ENCODE assay signal across 14 mouse cellular contexts in the genomic region with DNA sequence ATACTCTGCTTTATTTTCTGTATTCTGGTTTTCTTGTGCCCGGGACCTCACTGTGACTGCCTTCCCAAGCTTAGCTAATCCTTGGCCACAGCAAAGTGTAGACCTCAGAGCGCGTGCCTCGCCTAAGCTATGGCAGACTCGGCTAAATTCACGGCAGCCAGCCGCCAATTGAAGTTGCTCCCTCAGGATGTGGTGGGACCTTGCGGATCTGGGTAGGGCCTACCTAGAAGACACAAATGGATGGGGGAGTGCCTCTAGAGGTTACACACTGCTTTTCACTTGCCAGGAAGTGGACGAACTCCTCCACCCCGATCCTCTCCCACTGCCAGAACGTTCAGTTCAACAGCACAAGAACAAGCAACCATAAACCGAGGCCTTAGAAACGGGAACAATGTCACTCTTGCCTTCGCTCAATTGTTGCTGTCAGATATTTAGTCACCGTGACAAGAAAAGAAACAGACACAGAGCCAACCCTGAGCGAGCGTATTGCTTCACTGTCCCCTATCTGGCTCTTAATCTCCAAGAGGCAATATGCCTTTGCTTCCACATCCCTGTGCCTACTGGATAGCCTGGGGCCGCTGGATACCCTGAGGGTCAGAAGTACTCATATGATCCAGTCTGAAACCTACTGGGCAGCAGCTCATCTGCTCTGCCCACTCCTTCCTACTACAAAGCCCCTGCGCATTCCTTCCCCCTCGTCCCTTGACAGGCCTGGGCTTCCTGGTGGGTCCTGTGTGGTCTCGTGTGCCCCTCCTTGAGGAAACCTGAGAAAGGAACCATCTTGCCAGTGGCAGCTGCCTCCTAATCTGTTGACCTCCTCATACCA.
DNase-seq lines count a peak whose midpoint lies in the region; ATAC-seq and TF ChIP-seq lines count a peak whose summit lies in the region.
"Had no signal": no experiment of that assay in that cellular context is flagged by ENCODE, and none has a peak within 500 bp of the region (broad histone marks: within the 10 kb centered on the region; RNA-seq: fewer than 3 reads in every experiment).

No protein-coding gene starts in this region.

- 72% methylated on average over 21 of the region's 21 CpGs for WGBS in embryonic facial prominence, embryonic 12.5 days
- WGBS in limb, embryonic 13.5 days, result 83% methylated on average over 21 of the region's 21 CpGs

- H3K27me3 ChIP-seq in testis, adult 2 months (ENCODE audit: control insufficient read depth, insufficient read depth, low read length), result no peaks in the 10 kb centered on the region; the same call in 1 of the 2 replicates
- no peaks in the 10 kb centered on the region for H3K27me3 ChIP-seq in embryonic facial prominence, embryonic 12.5 days
- H3K27me3 ChIP-seq in limb, embryonic 13.5 days, result no peaks in the 10 kb centered on the region

- no peak for DNase-seq in testis, postnatal 10 days (ENCODE audit: low spot score)
- DNase-seq in testis, postnatal 14 days (ENCODE audit: low spot score), result peak; percentile 33
- no peak for DNase-seq in right cerebral cortex, adult 18-20 months
- no peak for DNase-seq in cerebellum, adult 9-11 months
- DNase-seq: adrenal gland, adult 8-10 months; cerebellum, adult 11-12 months; lung, postnatal 14 days; retina, postnatal 1 day had no signal

- no peak overlapping the region for H3K9ac ChIP-seq in embryonic facial prominence, embryonic 12.5 days
- H3K9ac ChIP-seq in limb, embryonic 13.5 days, result peak overlapping the region; percentile 13; the same call in 1 of the 2 replicates

- no peak for TF ChIP-seq POLR2A in testis, adult 2 months (IDR thresholded peaks at IDR 0.05; ENCODE audit: control insufficient read depth, low read depth, low read length)

- no peaks in the 10 kb centered on the region for H3K36me3 ChIP-seq in testis, adult 2 months (ENCODE audit: control insufficient read depth, insufficient read depth, low read length)
- no peaks in the 10 kb centered on the region for H3K36me3 ChIP-seq in embryonic facial prominence, embryonic 12.5 days
- no peaks in the 10 kb centered on the region for H3K36me3 ChIP-seq in limb, embryonic 13.5 days

- no peak for TF ChIP-seq CTCF in testis, adult 2 months (IDR thresholded peaks at IDR 0.05; ENCODE audit: control insufficient read depth, insufficient read depth, insufficient replicate concordance, low read depth, low read length)

- no peaks in the 10 kb centered on the region for H3K9me3 ChIP-seq in embryonic facial prominence, embryonic 12.5 days
- H3K9me3 ChIP-seq in limb, embryonic 13.5 days, result no peaks in the 10 kb centered on the region

- H3K4me3 ChIP-seq in testis, adult 2 months (ENCODE audit: control insufficient read depth, low read depth, low read length), result peak overlapping the region; percentile 35
- no peak overlapping the region for H3K4me3 ChIP-seq in embryonic facial prominence, embryonic 12.5 days
- H3K4me3 ChIP-seq in limb, embryonic 13.5 days, result no peak overlapping the region
- H3K4me3 ChIP-seq: erythroblast, embryonic 14.5 days; layer of hippocampus, adult 2 months had no signal

- no peak overlapping the region for H3K27ac ChIP-seq in testis, adult 2 months (ENCODE audit: control insufficient read depth, insufficient read depth, low read depth, low read length)
- peak overlapping the region; percentile 58 for H3K27ac ChIP-seq in embryonic facial prominence, embryonic 12.5 days
- H3K27ac ChIP-seq in limb, embryonic 13.5 days, result no peak overlapping the region; the same call in 1 of the 2 replicates
- H3K27ac ChIP-seq: layer of hippocampus, adult 2 months had no signal

- no peak overlapping the region for H3K4me2 ChIP-seq in embryonic facial prominence, embryonic 12.5 days (replicated peaks)
- H3K4me2 ChIP-seq in limb, embryonic 13.5 days (replicated peaks), result no peak overlapping the region

- ATAC-seq in embryonic facial prominence, embryonic 12.5 days (ENCODE audit: insufficient number of reproducible peaks, insufficient read depth, low FRiP score, low TSS enrichment), result no peak
- 0 out of 2 replicates have a peak, but pooled peaks have one; percentile 13 for ATAC-seq in limb, embryonic 13.5 days (ENCODE audit: low FRiP score, low read depth)
- ATAC-seq: intestine, embryonic 16.5 days had no signal

- peaks cover 9% of the 10 kb centered on the region for H3K4me1 ChIP-seq in testis, adult 2 months (ENCODE audit: control insufficient read depth, insufficient read depth, low read length)
- peaks cover 30% of the 10 kb centered on the region for H3K4me1 ChIP-seq in embryonic facial prominence, embryonic 12.5 days
- H3K4me1 ChIP-seq in limb, embryonic 13.5 days, result peaks cover 56% of the 10 kb centered on the region
